Mouse (Mus musculus) heart, adult 2 months (tissue): ENCODE results near the gene Vps37b. TPM values are rescaled to one million over a fixed set of nuclear protein-coding genes. Genes with fewer than 3 reads are reported as not detected.
A peak's percentile ranks its signal among the peaks of the same experiment; 100 is the strongest.

Experiments used
- DNase-seq, 2 experiments: peaks; one replicate each; pipeline ENCODE4 v3.0.0; 2021
- H3K27ac ChIP-seq: fragments of 200-600 bp; 2 replicates; pipeline ENCODE4 v1.8.1; 2022
- H3K27me3 ChIP-seq: fragments of 200-500 bp; 2 replicates; pipeline ENCODE4 v1.6.1; 2012; ENCODE audit warnings: mild to moderate bottlenecking, low read length, inconsistent platforms, mixed read lengths; ENCODE audit not compliant: control insufficient read depth, insufficient read depth
- H3K36me3 ChIP-seq: fragments of 200-500 bp; 2 replicates; pipeline ENCODE4 v1.6.1; 2012; ENCODE audit warnings: low read length, inconsistent platforms; ENCODE audit not compliant: control insufficient read depth, insufficient read depth
- H3K4me1 ChIP-seq: fragments of 200-500 bp; 2 replicates; pipeline ENCODE4 v1.6.1; 2011; ENCODE audit warnings: low read length; ENCODE audit not compliant: control insufficient read depth, insufficient read depth
- H3K4me3 ChIP-seq: fragments of 200-600 bp; 2 replicates; pipeline ENCODE4 v1.8.1; 2022
- H3K79me2 ChIP-seq: fragments of 200-500 bp; replicated peaks from 2 replicates; pipeline ENCODE4 v1.6.1; 2012; ENCODE audit warnings: mild to moderate bottlenecking, inconsistent platforms, low read length, moderate library complexity, mixed read lengths; ENCODE audit not compliant: control insufficient read depth, insufficient read depth
- H3K9ac ChIP-seq: fragments of 200-500 bp; 2 replicates; pipeline ENCODE4 v1.6.1; 2012; ENCODE audit warnings: low read depth, mild to moderate bottlenecking, control low read depth, inconsistent platforms, low read length, mixed read lengths
- CTCF ChIP-seq: fragments of 200-600 bp; IDR thresholded peaks from 2 replicates; pipeline ENCODE4 v1.8.1; 2022; ENCODE audit warnings: antibody characterized with exemption, mild to moderate bottlenecking, moderate library complexity
- EP300 ChIP-seq: fragments of 200-500 bp; IDR thresholded peaks from 2 replicates; pipeline ENCODE4 v1.6.1; 2011; ENCODE audit warnings: low read depth, low read length, control low read depth; ENCODE audit not compliant: insufficient read depth
- POLR2A ChIP-seq: fragments of 200-500 bp; IDR thresholded peaks from 2 replicates; pipeline ENCODE4 v1.6.1; 2011; ENCODE audit warnings: mild to moderate bottlenecking, low read depth, low read length, control low read depth; ENCODE audit not compliant: insufficient read depth
- WGBS: fragments of 180-500 bp; shearing (Covaris S2); methylation state at CpG from one replicate; pipeline ENCODE4 v1.1.7; 2018; 5-methylcytosine and 5-hydroxymethylcytosine counted together
- intact Hi-C: fragments of 180-260 bp; cut with DNase I; formaldehyde crosslinking; loops from one replicate; pipeline ENCODE4 v1.15.1; 2025
- polyA plus RNA-seq: library from polyadenylated mRNA; depleted of rRNA; stranded (reverse); fragments of >200 nt; gene quantifications from 2 replicates; pipeline ENCODE4 v1.2.3, GENCODE M21; 2012
- total RNA-seq, 2 experiments: library from RNA; stranded (reverse); gene quantifications; 2 replicates each; pipeline ENCODE4 v1.2.3; 2021

Vps37b gene
- total and polyA plus RNA-seq, 3 experiments: 16.0 to 22.7 (median 16.7) TPM

GRCm38 (mm10) chr5:124024677-124025076, 7.4 kb downstream of the Vps37b start:
- TF ChIP-seq POLR2A: no peak
- 0 out of 2 replicates have a peak, but pooled peaks have one; percentile 26 for TF ChIP-seq EP300
- TF ChIP-seq CTCF: peak; percentile 7; the same call in 1 of the 2 replicates
- Histone ChIP-seq H3K27ac (peak overlapping the region; percentile 82), H3K9ac (no peak overlapping the region), H3K4me3 (no peak overlapping the region), H3K4me1 (peaks cover 49% of the 10 kb centered on the region), H3K79me2 (peaks cover 6% of the 10 kb centered on the region), H3K36me3 (peaks cover 11% of the 10 kb centered on the region), H3K27me3 (no peaks in the 10 kb centered on the region)
- intact Hi-C loops: no loop called here
- 43% methylated on average over 6 of the region's 6 CpGs for WGBS
- no peak for DNase-seq

- Histone ChIP-seq H3K4me1 (peaks cover 47% of the 10 kb centered on the region), H3K9ac (no peak overlapping the region), H3K36me3 (peaks cover 11% of the 10 kb centered on the region), H3K27ac (no peak overlapping the region), H3K4me3 (no peak overlapping the region), H3K79me2 (peaks cover 7% of the 10 kb centered on the region), H3K27me3 (no peaks in the 10 kb centered on the region)
- WGBS: 51% methylated on average over 7 of the region's 7 CpGs
- no peak for DNase-seq
- intact Hi-C loops: no loop called here
- TF ChIP-seq CTCF: no peak
- no peak for TF ChIP-seq EP300
- TF ChIP-seq POLR2A: no peak
These were observed 9.7 kb downstream of the Vps37b start for GRCm38 (mm10) chr5:124022365-124022764.

- Histone ChIP-seq H3K79me2 (peaks cover 8% of the 10 kb centered on the region), H3K27me3 (no peaks in the 10 kb centered on the region), H3K9ac (no peak overlapping the region), H3K4me3 (no peak overlapping the region), H3K4me1 (peaks cover 48% of the 10 kb centered on the region), H3K27ac (no peak overlapping the region), H3K36me3 (peaks cover 9% of the 10 kb centered on the region)
- TF ChIP-seq CTCF: no peak
- TF ChIP-seq EP300: no peak
- TF ChIP-seq POLR2A: no peak
- DNase-seq: no peak
- 85% methylated on average over 11 of the region's 11 CpGs for WGBS
- intact Hi-C loops: no loop called here
These were observed 10.4 kb downstream of the Vps37b start for GRCm38 (mm10) chr5:124021701-124022100.

- 79% methylated on average over 11 of the region's 11 CpGs for WGBS
- Histone ChIP-seq H3K36me3 (peaks cover 6% of the 10 kb centered on the region; the same call in 1 of the 2 replicates), H3K27ac (no peak overlapping the region), H3K27me3 (no peaks in the 10 kb centered on the region), H3K4me3 (no peak overlapping the region), H3K79me2 (peaks cover 8% of the 10 kb centered on the region), H3K9ac (no peak overlapping the region), H3K4me1 (peaks cover 48% of the 10 kb centered on the region)
- DNase-seq: no peak
- TF ChIP-seq EP300 (no peak), POLR2A (no peak), CTCF (no peak)
- intact Hi-C loops: no loop called here
These were observed 10.9 kb downstream of the Vps37b start for GRCm38 (mm10) chr5:124021148-124021547.

GRCm38 (mm10) chr5:124019348-124020216, 12.5 kb downstream of the Vps37b start:
- intact Hi-C loops: no loop called here

GRCm38 (mm10) chr5:124018651-124019050, 13.4 kb downstream of the Vps37b start:
- Histone ChIP-seq H3K4me3 (no peak overlapping the region), H3K27me3 (no peaks in the 10 kb centered on the region), H3K4me1 (peaks cover 46% of the 10 kb centered on the region), H3K79me2 (peaks cover 7% of the 10 kb centered on the region), H3K36me3 (0 out of 2 replicates have a peak, but pooled peaks cover 4% of the 10 kb centered on the region), H3K27ac (peak overlapping the region; percentile 60), H3K9ac (no peak overlapping the region)
- intact Hi-C loops: no loop called here
- TF ChIP-seq CTCF: no peak
- TF ChIP-seq POLR2A: no peak
- no peak for TF ChIP-seq EP300
- 77% methylated on average over 9 of the region's 9 CpGs for WGBS
- DNase-seq: no peak

More at GRCm38 (mm10) chr5:124019348-124020216, 12.5 kb downstream of the Vps37b start:
- H3K79me2 ChIP-seq: peaks cover 7% of the 10 kb centered on the region
- peak overlapping the region; percentile 7; the same call in 1 of the 2 replicates for H3K9ac ChIP-seq
- peak; percentile 77 to 86 for DNase-seq
- H3K4me1 ChIP-seq: peaks cover 43% of the 10 kb centered on the region
- H3K36me3 ChIP-seq: 0 out of 2 replicates have a peak, but pooled peaks cover 4% of the 10 kb centered on the region
- H3K4me3 ChIP-seq: no peak overlapping the region
- 23% methylated on average over 12 of the region's 12 CpGs for WGBS
- TF ChIP-seq CTCF (no peak), EP300 (peak; percentile 56; the same call in 1 of the 2 replicates), POLR2A (no peak)
- H3K27me3 ChIP-seq: no peaks in the 10 kb centered on the region
- peak overlapping the region; percentile 60 for H3K27ac ChIP-seq
